Mouse (Mus musculus): ENCODE data around the gene Mus81. TPM values are rescaled to one million over a fixed set of nuclear protein-coding genes. Genes with fewer than 3 reads are reported as not detected.

The Mus81 gene
- polyA plus RNA-seq, 1 experiment: 149 TPM

GRCm38 (mm10) chr19:5448354-5449150 lies 39.6 kb downstream of the Mus81 start:
- H3K27ac ChIP-seq (ENCODE audit: control insufficient read depth, insufficient read depth, low read length): no peak overlapping the region
- H3K4me3 ChIP-seq (ENCODE audit: control insufficient read depth, insufficient read depth, low read length): peak overlapping the region; percentile 42; the same call in 1 of the 2 replicates
- H3K4me1 ChIP-seq (replicated peaks; ENCODE audit: control insufficient read depth, insufficient read depth, low read length): peaks cover 20% of the 10 kb centered on the region
- no peaks in the 10 kb centered on the region for H3K36me3 ChIP-seq (ENCODE audit: control insufficient read depth, insufficient read depth, low read length)
- TF ChIP-seq POLR2A (IDR thresholded peaks at IDR 0.05; ENCODE audit: control insufficient read depth, extremely low read depth, insufficient read depth, low read length, poor library complexity) (no peak; the same call in 1 of the 2 replicates), CTCF (IDR thresholded peaks at IDR 0.05; ENCODE audit: borderline replicate concordance, control insufficient read depth, extremely low read depth, insufficient read depth, low read length, poor library complexity) (no peak)
- H3K27me3 ChIP-seq (ENCODE audit: control insufficient read depth, insufficient read depth, low read length): peaks cover 14% of the 10 kb centered on the region
- DNase-seq: no peak
- 3% methylated on average over 36 of the region's 36 CpGs for WGBS

DNA sequence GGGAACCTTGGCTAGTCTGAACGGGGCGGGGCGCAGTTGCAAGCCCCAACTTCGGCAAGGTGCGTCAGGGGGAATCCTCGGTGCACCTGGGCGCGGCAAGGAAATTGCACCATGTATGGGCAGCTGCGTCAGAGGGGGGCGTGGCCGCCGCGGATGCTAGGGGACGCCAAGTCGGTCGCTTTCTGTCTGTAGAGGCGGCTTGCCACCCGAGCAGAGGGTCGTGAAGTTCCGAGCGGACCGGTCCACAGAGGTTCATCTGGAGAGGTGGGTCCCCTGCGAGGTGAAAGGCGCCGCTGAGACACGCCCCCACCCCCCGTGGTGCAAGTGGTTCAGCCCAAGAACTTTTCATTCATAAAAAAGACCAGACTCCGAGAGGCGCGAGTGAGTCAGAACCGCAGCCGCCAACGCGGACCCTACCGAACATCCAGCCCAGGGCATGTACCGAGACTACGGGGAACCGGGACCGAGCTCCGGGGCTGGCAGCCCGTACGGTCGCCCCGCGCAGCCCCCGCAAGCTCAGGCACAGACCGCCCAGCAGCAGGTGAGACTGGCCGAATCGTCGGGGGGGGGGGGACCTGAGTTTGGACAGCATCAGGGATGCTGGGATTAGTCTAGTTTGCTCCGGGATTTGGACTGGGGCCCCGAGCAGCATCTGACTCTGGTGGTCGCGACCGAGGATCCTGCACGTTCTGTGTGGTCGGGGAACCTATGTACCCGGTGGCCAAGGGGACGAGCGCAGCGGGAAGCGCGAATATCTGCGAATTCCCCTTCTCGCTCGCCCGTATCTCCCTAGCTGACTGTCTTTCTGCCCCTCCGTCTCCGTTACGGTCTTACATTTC lies 40.5 kb downstream of the Mus81 start, which contains the start of gene Fosl1:
Gene Fosl1 (plus strand): TSS at position 33 of the 839 bp plus-strand sequence.
- no peaks in the 10 kb centered on the region for H3K36me3 ChIP-seq (ENCODE audit: control insufficient read depth, insufficient read depth, low read length)
- peaks cover 20% of the 10 kb centered on the region for H3K4me1 ChIP-seq (replicated peaks; ENCODE audit: control insufficient read depth, insufficient read depth, low read length)
- peak; percentile 85 for DNase-seq
- TF ChIP-seq CTCF (IDR thresholded peaks at IDR 0.05; ENCODE audit: borderline replicate concordance, control insufficient read depth, extremely low read depth, insufficient read depth, low read length, poor library complexity) (no peak), POLR2A (IDR thresholded peaks at IDR 0.05; ENCODE audit: control insufficient read depth, extremely low read depth, insufficient read depth, low read length, poor library complexity) (no peak)
- H3K4me3 ChIP-seq (ENCODE audit: control insufficient read depth, insufficient read depth, low read length): peak within 1 kb of the TSS; percentile 42
- no peak within 1 kb of the TSS for H3K27ac ChIP-seq (ENCODE audit: control insufficient read depth, insufficient read depth, low read length)
- H3K27me3 ChIP-seq (ENCODE audit: control insufficient read depth, insufficient read depth, low read length): peaks cover 14% of the 10 kb centered on the region
- WGBS: under 1% methylated on average over 70 of the region's 70 CpGs

DNA sequence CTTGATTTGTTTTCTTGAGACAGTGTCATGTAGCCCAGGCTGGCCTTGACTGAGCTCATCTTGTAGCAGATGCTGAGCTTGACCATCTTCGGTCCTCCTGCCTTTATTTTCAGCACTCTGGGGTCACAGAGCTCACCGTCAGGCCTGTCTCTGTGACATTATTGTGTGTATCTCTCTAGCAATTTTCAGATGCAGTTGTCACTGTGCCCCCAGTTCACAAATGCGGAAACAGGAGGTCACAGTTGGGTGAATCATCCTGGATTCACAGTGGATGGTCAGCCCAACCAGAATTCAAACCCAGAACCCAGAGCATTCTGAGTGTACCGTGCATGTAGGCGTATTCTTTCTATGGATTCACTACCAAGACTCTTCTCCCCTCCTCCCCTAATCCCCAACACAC lies 42.5 kb downstream of the Mus81 start:
- Histone ChIP-seq H3K4me1 (replicated peaks; ENCODE audit: control insufficient read depth, insufficient read depth, low read length) (peaks cover 20% of the 10 kb centered on the region), H3K4me3 (ENCODE audit: control insufficient read depth, insufficient read depth, low read length) (no peak overlapping the region), H3K27me3 (ENCODE audit: control insufficient read depth, insufficient read depth, low read length) (peaks cover 14% of the 10 kb centered on the region), H3K36me3 (ENCODE audit: control insufficient read depth, insufficient read depth, low read length) (no peaks in the 10 kb centered on the region), H3K27ac (ENCODE audit: control insufficient read depth, insufficient read depth, low read length) (no peak overlapping the region)
- DNase-seq: no peak
- WGBS: 96% methylated on average over 5 of the region's 5 CpGs
- TF ChIP-seq POLR2A (IDR thresholded peaks at IDR 0.05; ENCODE audit: control insufficient read depth, extremely low read depth, insufficient read depth, low read length, poor library complexity) (no peak), CTCF (IDR thresholded peaks at IDR 0.05; ENCODE audit: borderline replicate concordance, control insufficient read depth, extremely low read depth, insufficient read depth, low read length, poor library complexity) (no peak)

DNA sequence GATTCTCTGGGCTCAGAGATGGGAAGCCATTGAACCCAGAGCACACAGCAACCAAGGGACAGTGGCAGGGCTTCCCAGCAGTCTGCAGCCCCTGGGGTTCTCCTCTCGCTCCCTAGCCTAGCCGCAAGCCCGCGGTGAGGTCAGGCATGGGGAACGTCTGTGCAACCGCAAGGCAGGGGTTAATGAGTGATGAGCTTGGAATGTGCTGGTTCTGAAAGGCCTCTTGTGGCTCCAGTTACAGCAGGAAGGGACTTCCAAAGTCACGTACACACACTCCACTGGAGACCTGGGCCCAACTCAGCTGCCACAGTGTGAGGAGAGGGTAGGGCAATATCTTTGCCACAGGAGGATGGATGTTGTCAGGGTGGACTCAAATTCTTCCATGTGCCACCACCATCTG lies 43.2 kb downstream of the Mus81 start:
- Histone ChIP-seq H3K4me1 (replicated peaks; ENCODE audit: control insufficient read depth, insufficient read depth, low read length) (peaks cover 20% of the 10 kb centered on the region), H3K27me3 (ENCODE audit: control insufficient read depth, insufficient read depth, low read length) (peaks cover 14% of the 10 kb centered on the region), H3K4me3 (ENCODE audit: control insufficient read depth, insufficient read depth, low read length) (no peak overlapping the region), H3K36me3 (ENCODE audit: control insufficient read depth, insufficient read depth, low read length) (no peaks in the 10 kb centered on the region), H3K27ac (ENCODE audit: control insufficient read depth, insufficient read depth, low read length) (no peak overlapping the region)
- WGBS: 71% methylated on average over 7 of the region's 7 CpGs
- no peak for DNase-seq
- no peak for TF ChIP-seq CTCF (IDR thresholded peaks at IDR 0.05; ENCODE audit: borderline replicate concordance, control insufficient read depth, extremely low read depth, insufficient read depth, low read length, poor library complexity)
- no peak for TF ChIP-seq POLR2A (IDR thresholded peaks at IDR 0.05; ENCODE audit: control insufficient read depth, extremely low read depth, insufficient read depth, low read length, poor library complexity)

- TF ChIP-seq CTCF (IDR thresholded peaks at IDR 0.05; ENCODE audit: borderline replicate concordance, control insufficient read depth, extremely low read depth, insufficient read depth, low read length, poor library complexity): no peak
- Histone ChIP-seq H3K4me1 (replicated peaks; ENCODE audit: control insufficient read depth, insufficient read depth, low read length) (peaks cover 20% of the 10 kb centered on the region), H3K4me3 (ENCODE audit: control insufficient read depth, insufficient read depth, low read length) (no peak overlapping the region), H3K27ac (ENCODE audit: control insufficient read depth, insufficient read depth, low read length) (no peak overlapping the region), H3K27me3 (ENCODE audit: control insufficient read depth, insufficient read depth, low read length) (peaks cover 14% of the 10 kb centered on the region), H3K36me3 (ENCODE audit: control insufficient read depth, insufficient read depth, low read length) (no peaks in the 10 kb centered on the region)
- WGBS: 74% methylated on average over 9 of the region's 9 CpGs
- no peak for DNase-seq
These were observed 43.8 kb downstream of the Mus81 start for GRCm38 (mm10) chr19:5444371-5444908.

GRCm38 (mm10) chr19:5433951-5434350 lies 54.3 kb downstream of the Mus81 start:
- TF ChIP-seq CTCF (IDR thresholded peaks at IDR 0.05; ENCODE audit: borderline replicate concordance, control insufficient read depth, extremely low read depth, insufficient read depth, low read length, poor library complexity): no peak
- no peak for TF ChIP-seq POLR2A (IDR thresholded peaks at IDR 0.05; ENCODE audit: control insufficient read depth, extremely low read depth, insufficient read depth, low read length, poor library complexity)
- H3K27me3 ChIP-seq (ENCODE audit: control insufficient read depth, insufficient read depth, low read length): no peaks in the 10 kb centered on the region
- peak overlapping the region; percentile 40 for H3K27ac ChIP-seq (ENCODE audit: control insufficient read depth, insufficient read depth, low read length)
- no peaks in the 10 kb centered on the region for H3K36me3 ChIP-seq (ENCODE audit: control insufficient read depth, insufficient read depth, low read length)
- H3K4me3 ChIP-seq (ENCODE audit: control insufficient read depth, insufficient read depth, low read length): no peak overlapping the region
- 63% methylated on average over 7 of the region's 7 CpGs for WGBS
- H3K4me1 ChIP-seq (replicated peaks; ENCODE audit: control insufficient read depth, insufficient read depth, low read length): peaks cover 35% of the 10 kb centered on the region
- DNase-seq: no peak
